Mouse (Mus musculus) heart, embryonic 11.5 days (tissue): ENCODE results near the gene Galnt18. TPM values are rescaled to one million over a fixed set of nuclear protein-coding genes. Genes with fewer than 3 reads are reported as not detected.

Source experiments
- microRNA-seq: library from miRNA; unstranded; fragments of <30 nt; microRNA quantifications from one replicate; pipeline ENCODE4, GENCODE M21; 2016; ENCODE audit warnings: borderline number of aligned reads
- polyA plus RNA-seq: library from polyadenylated mRNA; unstranded; fragments of >200 nt; fragmentation: Nextera tagmentation; extraction: Ambion mirVana; gene quantifications from 2 replicates; pipeline ENCODE4 v1.2.1, GENCODE M21; 2014

Galnt18 gene
- polyA plus RNA-seq, 1 experiment from 2014 or later = 6.6 TPM

Small RNAs within 50 kb of the gene (microRNA-seq; reads per million reads assigned to microRNA genes)
- not detected for gene Gm25787

Other genes with a start within 250 kb of the Galnt18 start
- gene Usp47, start 243.5 kb upstream of the Galnt18 start, polyA plus RNA-seq = 76.5 and 92.2 TPM in 2 replicates